Mouse (Mus musculus) E14TG2a.4 (cell line): ENCODE results near the gene Cox17.

ENCODE experiments used
- CTCF ChIP-seq: conservative IDR thresholded peaks from 2 replicates; pipeline ENCODE4 v1.5.1; 2014; ENCODE audit warnings: low read length
- NANOG ChIP-seq: IDR thresholded peaks from 2 replicates; pipeline ENCODE4 v1.6.1; 2014; ENCODE audit warnings: borderline replicate concordance, low read length, mixed read lengths
- POU5F1 ChIP-seq: IDR thresholded peaks from 2 replicates; pipeline ENCODE4 v1.6.1; 2014; ENCODE audit warnings: low read length, borderline replicate concordance

DNA sequence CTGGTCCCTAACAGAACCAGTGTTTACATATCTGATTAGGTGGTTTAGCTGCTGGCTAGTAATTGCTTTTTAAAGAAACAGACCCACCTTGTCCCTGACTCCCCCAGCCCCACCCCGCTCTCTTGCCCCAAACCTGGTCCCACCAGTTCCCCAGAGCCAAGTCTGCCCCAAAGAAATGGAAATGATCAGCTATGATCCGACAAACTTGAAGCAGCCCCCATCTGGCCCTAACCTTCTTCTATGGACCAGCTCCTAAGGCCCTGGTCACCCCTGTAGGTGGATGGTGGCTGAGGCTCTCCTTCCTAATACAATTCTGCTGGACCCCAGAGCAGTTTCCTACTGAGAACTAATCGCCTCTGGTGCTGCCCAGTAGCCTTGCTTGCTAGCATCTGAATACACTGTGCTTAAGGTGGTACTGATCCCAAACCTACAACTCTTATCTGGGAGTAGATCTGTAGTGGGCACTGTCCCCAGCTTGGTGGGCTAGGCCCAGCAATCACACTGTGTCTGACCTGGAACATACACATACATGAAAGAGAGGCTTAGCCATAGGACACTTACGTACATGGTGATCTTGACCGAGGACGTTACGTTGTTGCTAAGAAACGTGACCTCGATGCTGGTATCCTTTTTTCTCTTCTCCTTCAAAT, 53.6 kb downstream of the Cox17 start:
- TF ChIP-seq CTCF, result no peak
- no peak for TF ChIP-seq POU5F1
- TF ChIP-seq NANOG, result no peak
